Mouse (Mus musculus): ENCODE data around the gene Dnajc1.
A peak's percentile ranks its signal among the peaks of the same experiment; 100 is the strongest.

Gene Dnajc1

DNA sequence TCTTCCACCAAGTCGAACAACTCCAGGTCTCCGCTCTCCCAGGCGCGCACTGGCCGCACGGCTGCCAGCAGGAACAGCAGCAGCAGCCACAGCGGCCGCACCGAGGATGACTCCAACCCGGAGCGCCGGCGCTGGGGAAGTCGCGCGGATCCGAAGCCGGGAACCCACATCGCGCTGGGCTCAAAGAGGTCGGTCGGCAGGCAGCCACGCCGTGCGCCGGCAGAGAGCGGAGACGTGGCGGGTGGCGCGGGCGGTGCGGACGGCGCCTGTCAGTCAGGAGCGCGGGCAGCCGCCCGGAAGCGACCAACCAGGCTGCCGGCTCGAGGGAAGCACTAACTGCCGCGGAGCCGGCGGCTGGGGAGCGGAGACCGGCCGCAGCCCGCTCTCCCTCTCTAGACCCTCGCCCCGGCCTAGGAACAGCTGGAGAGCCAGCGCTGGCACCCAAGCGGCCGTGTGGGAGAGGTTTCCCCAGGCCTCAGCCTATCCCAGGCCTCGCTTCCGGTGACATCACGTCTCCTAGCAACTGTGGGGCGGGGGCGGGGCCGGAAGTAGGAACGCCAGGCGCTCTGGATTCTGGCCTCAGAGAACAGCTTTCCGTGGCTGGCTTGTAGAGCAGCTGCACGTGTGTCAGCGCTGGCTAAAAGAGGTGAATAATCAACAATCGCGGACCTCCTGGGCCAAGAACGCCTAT lies at the start of gene Dnajc1:
Gene Dnajc1 (minus strand): TSS at position 500 of the 691 bp plus-strand sequence.
- peak; percentile 89 to 90 for DNase-seq (ENCODE audit: low spot score in 2 of 2)

DNA sequence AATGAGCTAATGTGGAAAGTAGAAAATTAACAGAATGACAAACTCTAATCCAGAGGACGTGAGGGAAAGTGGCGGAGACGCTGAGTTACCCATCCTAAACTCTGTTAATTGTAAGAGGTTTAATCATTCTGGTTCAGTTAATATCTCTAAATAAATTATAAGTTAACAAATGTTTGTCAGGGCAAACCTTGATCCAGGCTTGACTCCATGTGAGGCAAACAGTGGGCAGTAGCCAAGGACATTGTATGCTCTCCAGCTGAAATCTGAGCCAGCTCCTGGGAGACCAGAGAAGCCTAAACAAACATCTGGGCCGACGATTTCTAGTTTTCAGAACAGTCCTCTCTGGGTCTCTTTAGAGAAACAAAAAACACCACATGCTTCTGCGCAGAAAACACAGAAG lies 49.2 kb upstream of the Dnajc1 start:
- peak; percentile 26 to 31 for DNase-seq (ENCODE audit: low spot score in 2 of 2)

DNA sequence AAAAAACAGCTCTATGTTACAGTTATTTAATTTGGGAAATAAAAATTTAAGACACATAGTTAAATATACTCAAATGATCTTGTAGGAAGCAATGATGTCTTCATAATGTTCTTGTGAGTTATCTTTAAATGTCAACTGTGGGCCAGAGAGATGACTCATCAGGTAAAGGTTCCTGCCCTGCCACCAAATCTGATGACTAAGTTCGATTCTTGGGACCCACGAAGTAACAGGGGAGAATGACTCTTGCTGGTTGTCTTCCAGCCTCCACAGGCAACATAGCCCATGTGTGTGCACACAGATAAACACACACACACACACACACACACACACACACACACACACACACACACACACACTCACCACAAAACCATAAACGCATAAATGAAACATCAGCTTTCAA lies 22.6 kb upstream of the Dnajc1 start:
- no peak for DNase-seq (ENCODE audit: low spot score in 2 of 2)

DNA sequence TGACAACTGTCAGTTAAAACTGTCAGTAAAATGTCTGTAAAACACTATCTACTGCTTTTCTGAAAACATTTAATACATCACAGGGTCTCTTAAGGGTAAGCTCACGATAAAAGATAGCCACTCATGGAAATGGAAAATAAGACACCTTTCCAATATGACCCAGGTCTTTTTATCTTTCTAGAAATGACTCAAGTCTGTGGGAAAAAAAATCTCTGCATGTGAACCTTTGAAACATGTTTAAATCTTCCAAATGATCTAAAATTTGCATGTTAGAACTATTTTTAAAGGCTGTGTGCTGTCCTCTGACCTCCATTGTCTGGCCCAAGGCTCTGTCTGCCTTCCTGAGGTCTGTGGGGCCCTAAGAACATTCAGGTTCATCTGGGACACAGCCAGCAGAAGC lies 11.0 kb upstream of the Dnajc1 start:
- no peak for DNase-seq (ENCODE audit: low spot score in 2 of 2)

DNA sequence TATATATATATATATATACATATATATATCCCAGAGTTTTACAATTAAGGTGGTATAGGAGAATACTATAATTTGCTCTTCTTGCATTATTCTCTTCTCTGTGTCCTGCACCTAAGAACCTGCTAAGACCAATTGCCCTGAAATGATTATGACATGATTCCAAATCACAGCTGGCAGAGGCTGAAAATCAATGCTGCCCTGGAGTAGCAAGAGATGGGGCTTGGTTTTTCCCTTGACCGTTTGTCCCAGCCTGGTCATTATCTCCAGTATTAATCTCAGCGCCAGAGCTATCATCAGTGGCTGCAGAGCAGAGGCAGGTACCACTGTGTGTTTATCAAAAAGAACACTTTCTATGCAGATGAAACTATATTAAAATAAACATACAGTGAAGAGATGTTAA lies 9.1 kb upstream of the Dnajc1 start:
- no peak for DNase-seq (ENCODE audit: low spot score in 2 of 2)

DNA sequence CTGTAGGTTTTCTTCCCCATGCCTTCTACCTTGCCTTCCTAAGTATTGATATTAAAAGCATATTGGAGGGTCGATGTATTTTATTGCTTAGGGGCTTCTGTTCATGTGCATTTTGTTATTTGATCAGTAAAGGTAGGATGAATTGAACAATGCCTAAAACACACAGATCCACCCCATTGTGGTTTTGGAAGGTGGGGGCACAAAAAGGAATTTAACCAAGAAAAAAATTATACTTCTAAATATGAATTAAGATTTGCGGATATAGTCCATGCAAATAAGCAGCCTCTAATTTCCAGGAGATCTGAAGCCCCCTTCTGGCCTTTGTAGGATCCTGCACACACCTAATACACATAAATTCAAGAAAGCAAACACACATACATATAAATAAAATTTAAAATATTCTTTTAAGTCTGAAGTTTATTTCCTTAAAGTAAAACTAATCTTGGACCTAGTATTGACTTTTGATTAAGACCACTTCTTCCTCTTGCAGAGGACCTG lies 441 bp upstream of the Dnajc1 start:
- DNase-seq (ENCODE audit: low spot score in 2 of 2): no peak

DNA sequence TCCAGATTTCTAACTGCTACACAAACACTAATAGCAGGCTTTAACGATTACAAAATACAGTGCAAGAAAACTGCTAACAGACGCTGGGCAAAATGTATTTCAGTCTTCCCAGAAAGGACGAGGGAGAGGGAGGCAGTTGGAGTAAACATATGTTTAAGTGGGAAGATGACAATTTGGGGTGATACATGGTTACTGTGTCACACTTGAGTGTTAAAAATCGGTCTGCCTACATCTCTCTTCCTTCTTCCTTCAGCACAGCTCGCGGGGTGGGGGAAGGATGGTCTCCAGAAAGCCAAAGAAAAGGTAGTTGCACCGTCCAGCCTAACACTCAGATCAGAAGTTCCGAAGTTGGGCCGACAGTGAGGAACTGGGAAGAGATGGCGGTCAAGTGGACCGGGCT lies 769 bp downstream of the Dnajc1 start:
- no peak for DNase-seq (ENCODE audit: low spot score in 2 of 2)

DNA sequence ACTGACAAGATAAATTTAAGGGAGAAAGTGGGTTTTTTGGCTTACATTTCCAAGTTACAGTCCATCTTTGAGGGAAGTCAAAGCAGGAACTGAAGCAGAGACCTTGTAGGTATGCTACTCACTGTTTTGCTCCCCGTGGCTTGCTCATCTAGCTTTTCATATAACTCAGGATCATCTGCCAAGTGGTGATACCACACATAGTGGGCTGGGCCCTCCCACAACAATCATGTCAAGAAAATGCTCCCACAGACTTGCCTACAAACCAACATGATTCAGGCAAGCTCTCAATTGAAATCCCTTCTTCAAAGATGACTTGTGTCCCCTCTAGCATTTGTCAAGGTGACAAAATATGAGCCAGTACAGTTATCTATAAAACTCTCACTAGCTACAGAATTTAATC lies 3.0 kb downstream of the Dnajc1 start:
- DNase-seq (ENCODE audit: low spot score in 2 of 2): no peak

DNA sequence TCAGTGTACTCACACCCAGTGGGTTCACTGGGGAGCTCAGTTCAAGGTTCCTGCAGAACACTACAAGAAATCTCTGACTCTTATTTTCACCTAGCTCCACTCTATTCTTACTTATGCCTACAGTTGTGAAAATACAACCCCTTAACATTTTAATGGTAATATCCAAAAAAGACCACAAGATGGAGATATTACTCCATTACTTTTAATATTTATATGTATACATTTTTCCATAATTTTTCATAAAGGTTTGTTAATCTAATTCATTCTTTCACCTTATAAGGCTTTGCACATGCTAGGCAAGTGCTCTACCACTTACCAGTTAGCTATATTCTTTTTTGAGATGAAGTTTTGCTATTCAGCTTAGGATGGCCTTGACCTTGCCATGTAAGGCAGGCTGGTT lies 11.0 kb downstream of the Dnajc1 start:
- no peak for DNase-seq (ENCODE audit: low spot score in 2 of 2)

DNA sequence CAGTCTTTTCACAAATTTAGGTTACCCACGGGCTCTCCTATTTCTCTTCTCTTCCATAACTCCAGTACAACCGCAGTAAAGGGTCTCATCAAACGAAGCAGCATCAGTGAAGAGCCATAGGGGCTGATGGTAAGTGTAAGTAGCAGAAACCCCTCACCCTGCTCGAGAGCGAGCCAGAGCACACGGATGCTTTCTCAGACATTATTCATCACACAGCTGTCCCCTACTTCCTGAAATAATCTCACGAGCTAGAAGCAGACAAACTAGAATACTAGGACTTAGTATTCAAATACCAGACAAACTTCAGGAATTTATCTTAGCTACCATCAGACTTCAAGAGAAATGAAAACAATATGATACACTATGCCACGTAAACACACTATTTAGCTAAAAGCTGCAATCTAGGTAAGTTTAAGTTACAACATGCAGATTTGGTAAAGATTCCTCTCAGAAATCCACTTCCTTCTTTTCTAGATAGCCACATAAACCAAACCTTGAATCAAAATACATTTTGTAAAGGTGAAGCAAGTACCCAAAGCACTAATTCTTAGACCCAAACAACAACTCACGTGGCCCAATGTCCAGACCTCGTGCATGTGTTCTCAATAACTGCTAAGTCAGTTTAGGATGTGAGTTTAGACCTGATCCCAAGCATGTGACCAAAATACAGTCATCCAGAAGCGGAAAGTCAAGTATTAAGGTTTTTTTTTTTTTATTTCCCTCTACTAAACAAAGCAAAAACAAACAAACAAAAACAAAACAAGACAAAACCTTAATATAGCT lies 20.0 kb downstream of the Dnajc1 start:
- no peak for DNase-seq (ENCODE audit: low spot score in 2 of 2)

DNA sequence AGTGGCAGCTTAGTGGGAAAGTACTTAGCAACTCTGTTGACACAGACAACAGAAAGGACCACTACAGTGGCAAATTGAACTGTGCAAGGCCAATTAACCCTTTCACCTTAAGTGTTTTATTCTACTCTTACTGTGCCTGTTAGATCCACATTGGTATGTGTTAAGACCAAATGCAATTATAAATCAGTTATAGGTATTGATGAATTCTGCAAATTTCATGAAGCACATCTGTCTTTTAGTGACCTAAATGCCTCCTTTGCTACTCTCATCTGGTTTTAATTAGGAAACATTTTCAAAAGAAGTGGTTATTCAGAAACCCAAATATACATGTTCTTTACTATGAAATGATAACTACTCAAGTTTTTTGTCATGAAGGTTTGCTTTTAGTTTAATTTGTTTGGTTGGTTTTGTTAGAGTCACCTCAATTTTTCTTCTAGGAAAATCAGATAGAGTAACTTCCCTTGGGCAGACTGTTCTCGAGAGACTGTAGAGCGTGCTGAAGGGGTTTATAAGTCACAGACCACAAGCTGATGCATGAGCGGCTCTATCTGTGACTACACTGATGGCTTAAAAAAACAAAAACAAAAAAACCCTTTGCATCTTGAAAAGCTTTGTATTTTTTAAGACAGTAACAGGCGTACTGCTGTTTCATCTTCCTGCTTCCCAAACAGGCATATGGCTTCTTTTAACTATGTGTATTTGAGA lies 21.7 kb downstream of the Dnajc1 start:
- DNase-seq (ENCODE audit: low spot score in 2 of 2): no peak

DNA sequence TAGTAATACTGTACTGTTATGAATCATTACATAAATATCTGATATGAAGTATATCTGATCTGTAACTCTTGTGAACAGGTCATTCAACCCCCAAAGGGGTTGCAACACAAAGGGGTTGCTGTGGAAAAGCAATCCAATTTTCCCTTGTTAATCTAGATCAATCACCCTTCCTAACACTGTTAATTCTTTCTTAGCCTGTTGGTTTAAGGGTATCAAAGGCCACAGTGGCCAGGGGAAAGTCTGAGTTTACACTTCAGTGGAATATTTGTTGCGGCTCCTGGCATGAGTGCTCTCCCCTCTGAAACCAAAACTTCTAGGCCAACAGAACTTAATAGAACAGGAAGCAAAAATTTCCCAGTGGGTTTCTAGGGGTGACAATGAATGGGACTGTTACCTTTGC lies 28.2 kb downstream of the Dnajc1 start:
- DNase-seq (ENCODE audit: low spot score in 2 of 2): no peak

DNA sequence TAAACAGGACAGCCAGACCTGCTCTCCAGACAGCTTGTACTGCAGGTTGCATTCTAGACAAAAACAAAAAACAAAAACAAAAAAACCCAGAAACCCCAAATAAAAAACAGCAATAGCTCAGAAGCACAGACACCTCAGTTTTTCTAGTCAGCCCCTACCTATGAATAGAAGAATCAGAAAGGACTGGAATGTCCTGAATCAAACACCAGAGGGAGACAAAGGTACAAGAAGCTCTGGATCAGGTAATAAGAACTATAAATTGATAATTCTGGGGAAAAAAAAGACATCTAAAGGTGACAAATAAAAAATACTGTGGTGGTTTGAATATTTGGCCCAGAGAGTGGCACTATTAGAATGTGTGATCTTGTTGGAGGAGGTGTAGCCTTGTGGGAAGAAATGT lies 37.3 kb downstream of the Dnajc1 start:
- DNase-seq (ENCODE audit: low spot score in 2 of 2): no peak

DNA sequence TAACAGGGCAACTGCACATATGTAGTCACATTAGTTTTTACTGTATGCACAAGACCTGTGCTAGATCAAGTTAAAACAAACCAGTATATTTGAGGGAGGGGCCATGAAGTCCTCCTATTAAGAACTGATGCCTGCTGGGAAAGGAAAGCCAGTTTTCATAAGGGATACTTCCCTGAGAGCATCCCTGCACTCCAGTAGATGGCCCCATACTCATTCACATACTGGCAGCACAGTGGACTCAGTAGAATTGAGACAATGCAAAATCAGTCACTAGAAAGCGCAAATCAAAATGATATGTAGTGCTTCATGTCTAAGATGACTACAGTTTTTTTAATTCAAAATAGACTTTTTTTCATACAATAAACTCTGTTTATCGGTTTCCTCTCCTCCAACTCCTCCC lies 40.0 kb downstream of the Dnajc1 start:
- no peak for DNase-seq (ENCODE audit: low spot score in 2 of 2)

DNA sequence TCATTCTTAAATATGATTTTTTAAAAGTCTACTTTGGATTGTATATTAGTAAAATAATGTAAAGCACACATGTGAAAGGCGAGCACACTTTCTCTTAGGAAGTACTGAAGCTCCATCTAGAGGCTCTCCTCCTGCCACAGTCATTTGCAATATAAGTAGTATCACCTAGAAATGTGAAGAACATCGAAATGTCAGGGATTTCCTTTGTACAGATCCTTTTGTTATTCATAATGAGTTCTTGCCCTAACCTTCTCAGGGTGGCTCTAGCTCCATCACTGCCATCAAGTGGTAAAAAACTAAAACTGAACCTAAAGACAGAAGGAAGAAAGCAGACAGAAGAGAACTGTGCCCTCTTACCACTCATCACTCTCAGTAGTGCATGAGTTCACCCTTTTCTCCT lies 49.2 kb downstream of the Dnajc1 start:
- DNase-seq (ENCODE audit: low spot score in 2 of 2): no peak

DNA sequence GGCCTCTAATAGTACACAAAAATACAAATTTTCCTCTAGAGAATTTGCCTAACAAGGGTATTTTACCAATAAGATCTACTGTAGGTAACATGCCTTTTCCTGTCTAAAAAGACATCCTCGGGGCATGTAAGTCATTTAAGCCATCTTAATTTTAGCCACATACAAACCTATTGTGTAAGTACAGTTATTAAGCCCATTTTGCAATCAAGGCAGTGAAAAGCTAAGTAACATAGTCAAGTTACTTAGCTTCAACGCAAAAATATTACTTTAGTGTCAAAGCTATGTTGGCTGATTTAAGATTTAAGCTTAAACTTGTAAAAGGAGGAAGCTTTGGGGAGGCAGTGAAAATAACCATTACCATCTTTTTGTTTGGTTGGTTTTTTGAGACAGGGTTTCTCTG lies 74.0 kb downstream of the Dnajc1 start:
- no peak for DNase-seq (ENCODE audit: low spot score in 2 of 2)

DNA sequence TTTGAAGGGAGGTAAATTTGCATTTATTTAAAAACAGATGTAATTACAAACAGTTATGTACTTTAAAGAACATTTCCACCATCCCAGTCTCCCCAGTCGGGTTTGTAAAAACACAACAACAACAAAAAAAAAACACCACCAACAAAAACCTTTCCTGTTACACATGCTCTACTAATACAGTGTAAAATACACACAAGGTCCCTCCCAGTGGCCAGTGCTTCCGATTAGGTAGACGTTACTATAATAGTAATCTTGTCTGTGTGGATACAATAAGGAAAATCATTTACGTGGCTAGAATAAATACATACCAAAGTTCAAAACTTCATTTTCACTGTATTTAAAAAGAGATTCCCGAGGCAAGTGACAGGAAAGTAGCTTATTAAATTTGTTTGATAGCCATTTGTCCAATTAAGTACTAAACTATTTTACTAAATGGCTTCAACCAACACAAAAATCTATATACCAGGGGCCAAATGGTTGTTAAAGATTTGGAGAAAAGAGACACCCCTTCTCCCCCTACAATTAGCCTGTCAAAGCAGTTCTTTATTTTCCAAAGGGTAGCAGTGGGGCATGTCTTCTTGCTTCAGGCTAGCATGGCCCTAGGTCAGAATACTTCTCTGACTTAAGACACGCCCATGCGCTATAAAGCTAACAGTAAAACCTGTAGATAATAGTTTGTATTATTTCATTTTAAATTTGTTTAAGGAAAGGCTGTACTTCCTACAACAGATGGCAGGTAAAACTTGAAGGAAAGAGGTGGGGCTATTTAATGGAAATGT lies 74.9 kb downstream of the Dnajc1 start:
- DNase-seq (ENCODE audit: low spot score in 2 of 2): no peak

DNA sequence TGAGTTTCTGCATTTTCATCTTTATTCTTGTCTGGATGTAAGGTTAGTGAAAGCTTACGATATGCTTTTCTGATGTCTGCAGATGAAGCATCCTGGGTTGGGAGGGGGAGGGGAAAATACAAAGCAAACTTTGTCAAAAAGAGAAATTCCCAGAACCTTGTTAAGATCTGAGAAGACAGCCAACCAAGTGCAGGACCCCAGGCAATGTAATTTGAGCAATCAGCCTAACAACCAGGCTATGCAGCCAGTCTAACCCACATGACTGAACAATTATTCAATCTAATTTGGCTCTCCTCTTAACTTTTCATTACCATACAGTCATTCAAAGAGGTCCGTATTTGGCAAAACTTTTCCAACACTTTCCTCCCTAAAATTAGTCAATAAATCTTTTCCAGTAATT lies 75.7 kb downstream of the Dnajc1 start:
- DNase-seq (ENCODE audit: low spot score in 2 of 2): no peak

DNA sequence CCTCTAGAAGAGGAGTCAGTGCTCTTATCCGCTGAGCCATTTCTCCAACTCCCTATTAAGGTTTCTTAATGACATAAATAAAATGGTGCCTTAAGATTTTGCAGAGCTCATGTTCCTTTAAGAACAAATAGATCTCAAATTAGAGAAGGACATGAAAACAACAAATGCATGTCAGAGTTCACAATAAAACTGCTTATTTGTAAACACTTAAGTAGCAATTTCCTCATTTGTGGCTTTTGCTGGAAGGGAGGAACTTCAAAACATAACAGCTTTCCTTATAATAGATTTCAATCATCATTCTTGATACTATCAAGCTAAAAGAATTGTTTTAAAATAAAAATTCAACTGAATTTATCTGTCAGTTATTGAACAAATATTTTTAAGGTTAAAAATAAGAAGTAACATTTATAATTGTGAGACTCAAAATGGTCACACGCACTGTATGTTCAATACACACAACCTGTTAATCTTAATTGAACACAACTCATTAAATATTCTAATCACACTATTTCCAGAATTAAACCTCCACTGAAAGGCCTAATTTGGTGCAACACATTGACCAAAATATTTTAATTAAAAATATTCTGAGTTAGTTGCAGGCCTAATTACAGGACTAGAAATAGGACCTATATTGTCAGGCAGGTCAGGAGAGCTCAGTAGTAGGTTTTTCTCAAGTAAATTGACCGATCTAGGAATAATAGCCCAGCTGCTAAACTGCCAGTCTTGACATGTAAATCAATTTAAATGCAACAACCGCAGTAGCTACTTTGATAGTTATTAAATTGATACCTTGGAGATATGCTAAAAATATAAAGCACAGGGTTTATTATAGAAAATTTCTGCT lies 82.1 kb downstream of the Dnajc1 start:
- DNase-seq (ENCODE audit: low spot score in 2 of 2): no peak

DNA sequence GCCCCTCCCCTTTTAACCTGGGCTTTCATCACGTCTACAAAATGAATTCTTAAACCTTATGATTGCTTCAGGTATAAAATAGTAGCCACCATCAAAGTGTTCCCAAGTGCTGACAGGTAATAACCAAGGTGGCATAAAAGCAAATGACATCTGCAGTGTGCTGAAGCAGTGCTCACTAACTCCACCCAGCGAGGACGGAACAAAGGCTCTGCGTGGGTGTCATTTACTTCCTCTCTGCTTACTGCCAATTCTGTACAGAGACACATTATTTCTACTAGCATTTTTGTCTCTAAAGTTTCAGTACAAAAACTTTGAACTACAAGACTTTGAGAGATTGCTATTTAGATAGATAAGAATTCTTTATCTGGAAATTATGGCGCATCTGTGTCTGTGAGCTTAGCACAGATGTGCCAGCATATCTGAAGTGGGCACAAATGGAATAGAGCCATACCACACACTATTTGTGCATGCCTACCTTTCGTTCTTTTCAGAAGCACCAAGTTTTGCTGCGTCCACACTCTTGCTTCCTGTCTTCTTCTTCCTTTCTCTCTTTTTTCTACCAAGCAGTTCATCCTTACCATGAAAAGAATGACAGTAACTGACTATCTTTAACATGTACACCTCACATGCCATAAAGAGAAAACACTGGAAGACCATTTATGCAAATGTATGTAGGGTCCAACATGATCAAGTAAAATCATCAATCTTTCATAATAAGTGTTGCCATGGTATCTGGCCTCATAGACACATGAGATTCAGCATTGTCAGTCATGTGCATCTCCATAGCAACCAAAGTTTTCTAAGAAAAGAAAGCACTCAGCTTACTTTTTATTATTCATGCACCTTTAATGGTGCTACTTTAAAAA lies 85.0 kb downstream of the Dnajc1 start:
- no peak for DNase-seq (ENCODE audit: low spot score in 2 of 2)
